Mouse (Mus musculus) layer of hippocampus, adult 8-10 months (tissue): ENCODE data around the gene Clip2. TPM values are rescaled to one million over a fixed set of nuclear protein-coding genes. Genes with fewer than 3 reads are reported as not detected.
A peak's percentile ranks its signal among the peaks of the same experiment; 100 is the strongest.

Source experiments
- DNase-seq, 2 experiments: peaks; one replicate each; pipeline ENCODE4 v3.0.0; 2022; ENCODE audit warnings: low spot score in 2 of 2
- total RNA-seq, 4 experiments: library from RNA; stranded (reverse); gene quantifications; 2 replicates each; pipeline ENCODE4 v1.2.4; 2022

Gene Clip2
- total RNA-seq, 4 experiments from 2014 or later: 92.3 to 109 (median 102) TPM

- DNase-seq: no peak
These were observed 13.5 kb upstream of the Clip2 start for GRCm38 (mm10) chr5:134565696-134566095.

GRCm38 (mm10) chr5:134564272-134564671 lies 12.0 kb upstream of the Clip2 start:
- no peak for DNase-seq

GRCm38 (mm10) chr5:134560450-134561171 lies 8.4 kb upstream of the Clip2 start:
- DNase-seq: no peak

- DNase-seq: no peak
These were observed 7.8 kb upstream of the Clip2 start, which contains the start of gene Syna for GRCm38 (mm10) chr5:134560071-134560449. Gene Syna (minus strand): TSS chr5:134560171.

- DNase-seq: peak; percentile 74 to 78
These were observed 3.4 kb upstream of the Clip2 start for GRCm38 (mm10) chr5:134555463-134556164.

- DNase-seq: no peak
These were observed 1.8 kb upstream of the Clip2 start for GRCm38 (mm10) chr5:134553951-134554546.

- peak in 1 of 2 experiments; percentile 56 for DNase-seq
These were observed 763 bp downstream of the Clip2 start for GRCm38 (mm10) chr5:134551233-134552109.

GRCm38 (mm10) chr5:134550836-134551232 lies 1.4 kb downstream of the Clip2 start:
- no peak for DNase-seq

- no peak for DNase-seq
These were observed 2.5 kb downstream of the Clip2 start for GRCm38 (mm10) chr5:134549640-134550168.

GRCm38 (mm10) chr5:134548306-134548705 lies 3.9 kb downstream of the Clip2 start:
- no peak for DNase-seq

GRCm38 (mm10) chr5:134546790-134547189 lies 5.4 kb downstream of the Clip2 start:
- no peak for DNase-seq

- no peak for DNase-seq
These were observed 7.0 kb downstream of the Clip2 start for GRCm38 (mm10) chr5:134545242-134545629.

- no peak for DNase-seq
These were observed 7.6 kb downstream of the Clip2 start for GRCm38 (mm10) chr5:134544516-134545241.

GRCm38 (mm10) chr5:134541640-134542039 lies 10.6 kb downstream of the Clip2 start:
- DNase-seq: no peak

GRCm38 (mm10) chr5:134540881-134541280 lies 11.4 kb downstream of the Clip2 start:
- no peak for DNase-seq

- DNase-seq: no peak
These were observed 12.3 kb downstream of the Clip2 start for GRCm38 (mm10) chr5:134539891-134540290.

GRCm38 (mm10) chr5:134536036-134536435 lies 16.2 kb downstream of the Clip2 start:
- DNase-seq: no peak

GRCm38 (mm10) chr5:134532417-134532816 lies 19.8 kb downstream of the Clip2 start:
- DNase-seq: no peak

GRCm38 (mm10) chr5:134531585-134531984 lies 20.6 kb downstream of the Clip2 start:
- DNase-seq: peak; percentile 61 to 68

- peak; percentile 81 to 84 for DNase-seq
These were observed 21.4 kb downstream of the Clip2 start for GRCm38 (mm10) chr5:134530830-134531229.
